Mouse (Mus musculus) E14TG2a.4 (cell line): ENCODE results near the gene Maff.
A peak's percentile ranks its signal among the peaks of the same experiment; 100 is the strongest.

ENCODE experiments used
- H3K27me3 ChIP-seq: 2 replicates; pipeline ENCODE4 v1.6.1; 2014; ENCODE audit warnings: low read length, control low read depth; ENCODE audit not compliant: insufficient read depth
- H3K36me3 ChIP-seq: 2 replicates; pipeline ENCODE4 v1.6.1; 2014; ENCODE audit warnings: low read length, control low read depth; ENCODE audit not compliant: insufficient read depth
- H3K4me1 ChIP-seq: replicated peaks from 2 replicates; pipeline ENCODE4 v1.6.1; 2014; ENCODE audit warnings: low read depth, low read length, control low read depth
- H3K4me3 ChIP-seq: replicated peaks from 2 replicates; pipeline ENCODE4 v1.5.1; 2014; ENCODE audit warnings: mild to moderate bottlenecking, low read length
- H3K9me3 ChIP-seq: 2 replicates; pipeline ENCODE4 v1.6.1; 2014; ENCODE audit warnings: low read length, control low read depth
- CTCF ChIP-seq: conservative IDR thresholded peaks from 2 replicates; pipeline ENCODE4 v1.5.1; 2014; ENCODE audit warnings: low read length
- NANOG ChIP-seq: IDR thresholded peaks from 2 replicates; pipeline ENCODE4 v1.6.1; 2014; ENCODE audit warnings: borderline replicate concordance, low read length, mixed read lengths
- POU5F1 ChIP-seq: IDR thresholded peaks from 2 replicates; pipeline ENCODE4 v1.6.1; 2014; ENCODE audit warnings: low read length, borderline replicate concordance

Gene Maff

DNA sequence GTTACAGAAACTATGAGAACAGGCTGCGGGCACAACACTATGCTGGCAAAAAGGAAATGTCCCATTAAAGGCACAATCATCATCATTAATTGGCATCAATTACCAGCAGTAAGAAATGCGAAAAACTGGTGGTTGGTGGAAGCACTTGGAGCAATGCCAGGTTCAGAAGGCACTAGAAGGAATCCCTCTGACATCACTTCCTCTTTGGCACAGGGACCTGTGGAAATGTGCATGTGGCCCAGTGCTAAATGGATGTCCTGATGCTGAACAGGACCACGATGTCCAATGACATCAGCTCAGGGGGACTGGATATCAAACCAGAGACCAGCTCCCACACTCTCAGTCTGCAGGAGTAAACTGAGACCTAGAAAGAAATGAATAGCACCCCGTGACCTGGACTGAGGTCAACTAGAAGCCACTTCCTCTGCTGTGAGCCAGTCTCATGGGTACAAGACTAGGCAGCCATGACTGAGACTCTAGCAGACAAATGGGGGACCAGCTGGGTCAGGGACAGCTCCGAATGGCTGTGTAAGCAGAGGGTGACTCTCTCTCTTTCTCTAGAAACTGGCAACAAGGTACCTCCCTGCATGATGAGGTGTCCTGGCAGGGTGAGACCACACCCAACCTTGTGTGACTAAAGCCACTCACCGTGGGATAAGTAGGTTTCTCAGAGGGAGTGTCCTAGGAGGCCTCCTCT is 3.6 kb upstream of the Maff start:
- TF ChIP-seq CTCF: no peak
- TF ChIP-seq NANOG: no peak
- TF ChIP-seq POU5F1: no peak
- peaks cover 33% of the 10 kb centered on the region for H3K4me1 ChIP-seq
- H3K9me3 ChIP-seq: peaks cover 4% of the 10 kb centered on the region; the same call in 1 of the 2 replicates
- H3K27me3 ChIP-seq: peaks cover 10% of the 10 kb centered on the region
- H3K36me3 ChIP-seq: no peaks in the 10 kb centered on the region
- H3K4me3 ChIP-seq: no peak overlapping the region

DNA sequence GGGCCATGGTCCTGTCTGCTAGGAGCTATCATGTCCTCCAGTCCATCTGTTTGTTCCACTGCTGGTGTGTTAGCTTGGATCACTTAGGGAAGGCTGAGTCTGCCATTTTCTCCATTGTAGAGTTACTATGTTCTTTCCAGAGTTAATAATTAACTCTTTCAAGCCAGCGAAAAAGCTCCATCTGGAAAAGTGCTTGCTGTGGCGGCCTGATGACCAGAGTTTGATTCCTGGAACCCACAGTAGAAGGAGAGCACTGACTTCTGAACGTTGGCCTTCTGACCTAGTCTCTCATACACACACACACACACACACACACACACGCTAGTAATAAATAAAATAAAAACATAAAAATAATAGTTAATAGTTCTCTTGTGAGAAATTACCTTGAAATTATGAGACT is 1.8 kb upstream of the Maff start:
- H3K4me3 ChIP-seq: no peak overlapping the region
- peaks cover 4% of the 10 kb centered on the region; the same call in 1 of the 2 replicates for H3K9me3 ChIP-seq
- TF ChIP-seq POU5F1: no peak
- TF ChIP-seq CTCF: no peak
- no peak for TF ChIP-seq NANOG
- no peaks in the 10 kb centered on the region for H3K36me3 ChIP-seq
- H3K4me1 ChIP-seq: peaks cover 46% of the 10 kb centered on the region
- H3K27me3 ChIP-seq: peaks cover 25% of the 10 kb centered on the region

DNA sequence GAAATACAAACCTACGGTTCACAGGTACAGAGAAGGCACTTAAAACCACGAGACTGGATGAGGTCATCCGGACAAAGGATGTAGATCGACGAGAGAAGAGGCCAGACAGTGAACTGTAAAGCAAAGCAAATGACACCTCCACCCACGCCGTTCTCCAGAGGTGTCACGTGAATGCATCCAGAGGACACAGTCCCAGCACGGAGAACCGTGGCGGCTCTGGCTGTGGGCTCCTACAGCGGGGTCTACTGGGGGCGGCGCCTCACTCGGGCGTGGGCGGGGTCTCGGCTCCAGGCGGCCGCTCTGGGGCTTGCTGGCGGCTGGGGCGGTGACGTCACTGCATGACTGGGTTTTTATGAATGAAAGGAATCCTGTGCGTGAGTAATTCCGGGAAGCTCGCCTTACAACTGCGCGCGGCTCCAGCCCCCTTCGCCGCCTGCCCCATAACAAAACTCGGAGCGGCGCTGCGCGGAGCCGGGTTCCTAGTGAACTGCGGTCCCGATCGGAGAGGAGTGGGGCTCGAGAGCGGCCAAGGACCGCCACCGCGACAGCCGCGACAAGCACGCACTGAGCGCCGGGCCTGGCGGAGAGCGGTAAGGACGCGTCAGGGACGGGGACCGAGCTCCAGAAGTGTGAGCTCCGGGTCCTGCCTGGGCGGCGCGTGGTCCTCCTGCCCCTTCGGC is 884 bp downstream of the Maff start:
- no peak for TF ChIP-seq CTCF
- TF ChIP-seq NANOG: no peak
- TF ChIP-seq POU5F1: no peak

DNA sequence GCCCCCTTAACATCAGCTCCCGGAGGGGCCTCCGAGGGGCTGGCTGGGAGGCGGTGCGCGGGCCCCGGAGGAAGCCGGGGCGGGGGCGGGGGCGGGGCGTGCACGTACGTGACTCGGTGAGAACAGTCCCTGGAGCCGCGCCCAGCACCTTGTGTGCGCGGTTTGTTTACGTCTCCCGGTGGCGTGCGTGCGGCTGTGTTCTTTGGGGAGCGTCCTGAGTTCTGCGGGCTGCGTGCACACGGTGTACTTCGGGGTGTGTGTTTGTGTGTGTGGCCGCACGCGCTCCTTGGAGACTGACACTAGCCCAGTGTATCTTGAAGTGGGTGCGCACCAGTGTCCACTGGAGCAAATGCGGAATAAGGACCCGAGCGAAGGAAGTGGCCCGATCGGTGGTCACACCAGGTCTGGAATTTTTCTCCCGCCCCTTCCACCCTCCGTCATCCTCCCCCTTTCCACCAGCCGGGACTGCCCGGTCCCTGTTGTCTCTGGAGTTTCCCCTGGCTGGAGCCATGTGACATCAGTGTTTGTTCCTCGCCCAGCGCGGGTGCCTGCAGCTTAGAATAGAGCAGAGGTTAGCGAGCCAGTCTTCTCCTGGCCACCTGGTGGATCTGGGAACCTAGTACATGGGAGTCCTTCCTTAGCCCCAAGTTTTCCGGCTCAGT is 1.6 kb downstream of the Maff start:
- no peaks in the 10 kb centered on the region for H3K9me3 ChIP-seq
- H3K36me3 ChIP-seq: no peaks in the 10 kb centered on the region
- H3K4me3 ChIP-seq: peak overlapping the region; percentile 98
- peaks cover 27% of the 10 kb centered on the region for H3K27me3 ChIP-seq
- H3K4me1 ChIP-seq: peaks cover 64% of the 10 kb centered on the region
- TF ChIP-seq CTCF (no peak), POU5F1 (no peak)

More for the DNA sequence above, 884 bp downstream of the Maff start:
- no peaks in the 10 kb centered on the region for H3K36me3 ChIP-seq
- H3K4me1 ChIP-seq: peaks cover 63% of the 10 kb centered on the region
- H3K27me3 ChIP-seq: peaks cover 27% of the 10 kb centered on the region
- no peaks in the 10 kb centered on the region for H3K9me3 ChIP-seq
- peak overlapping the region; percentile 98 for H3K4me3 ChIP-seq

DNA sequence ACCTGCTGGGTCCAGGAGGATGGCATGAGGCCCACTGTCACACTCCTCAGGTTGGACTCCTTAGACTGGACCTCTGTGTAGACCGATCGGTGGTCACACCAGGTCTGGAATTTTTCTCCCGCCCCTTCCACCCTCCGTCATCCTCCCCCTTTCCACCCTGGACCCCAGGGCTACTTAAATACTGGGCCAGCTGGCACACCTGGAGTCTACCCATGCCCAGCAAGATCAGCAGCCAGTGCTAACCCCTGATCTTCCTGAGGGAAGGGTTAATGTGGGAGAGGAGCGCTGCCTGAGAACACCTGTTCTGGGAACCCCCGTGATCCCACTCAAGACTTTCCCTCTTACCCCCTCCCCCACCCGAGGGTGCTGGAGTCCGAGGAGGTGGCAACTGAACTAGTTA is 2.2 kb downstream of the Maff start:
- H3K27me3 ChIP-seq: peaks cover 27% of the 10 kb centered on the region
- no peaks in the 10 kb centered on the region for H3K9me3 ChIP-seq
- TF ChIP-seq CTCF (no peak), NANOG (no peak), POU5F1 (no peak)
- H3K36me3 ChIP-seq: no peaks in the 10 kb centered on the region
- H3K4me1 ChIP-seq: peaks cover 69% of the 10 kb centered on the region
- peak overlapping the region; percentile 98 for H3K4me3 ChIP-seq

DNA sequence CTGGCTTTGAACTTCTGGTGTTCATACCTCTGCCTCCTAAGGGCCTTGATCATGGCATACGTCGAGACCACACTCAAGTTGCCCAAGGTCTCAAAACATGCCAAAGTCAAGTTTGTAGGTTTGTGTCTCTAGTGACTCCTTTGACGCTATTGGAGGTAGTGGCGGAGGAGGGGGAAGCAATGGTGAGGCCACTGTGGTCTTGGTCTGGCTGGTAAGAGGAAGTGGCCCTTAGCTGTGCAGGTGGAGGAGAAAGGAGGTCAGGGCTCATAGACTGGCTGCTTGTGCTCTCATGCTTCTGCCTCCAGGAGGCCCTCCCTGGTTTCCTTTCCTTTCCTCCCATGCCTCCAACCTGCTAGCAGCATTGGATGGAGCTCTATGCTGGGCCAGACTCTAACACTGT is 4.4 kb downstream of the Maff start:
- Histone ChIP-seq H3K4me1 (peaks cover 80% of the 10 kb centered on the region), H3K27me3 (peaks cover 30% of the 10 kb centered on the region), H3K4me3 (peak overlapping the region; percentile 58), H3K36me3 (peaks cover 14% of the 10 kb centered on the region), H3K9me3 (no peaks in the 10 kb centered on the region)
- TF ChIP-seq CTCF (no peak), POU5F1 (no peak), NANOG (no peak)

DNA sequence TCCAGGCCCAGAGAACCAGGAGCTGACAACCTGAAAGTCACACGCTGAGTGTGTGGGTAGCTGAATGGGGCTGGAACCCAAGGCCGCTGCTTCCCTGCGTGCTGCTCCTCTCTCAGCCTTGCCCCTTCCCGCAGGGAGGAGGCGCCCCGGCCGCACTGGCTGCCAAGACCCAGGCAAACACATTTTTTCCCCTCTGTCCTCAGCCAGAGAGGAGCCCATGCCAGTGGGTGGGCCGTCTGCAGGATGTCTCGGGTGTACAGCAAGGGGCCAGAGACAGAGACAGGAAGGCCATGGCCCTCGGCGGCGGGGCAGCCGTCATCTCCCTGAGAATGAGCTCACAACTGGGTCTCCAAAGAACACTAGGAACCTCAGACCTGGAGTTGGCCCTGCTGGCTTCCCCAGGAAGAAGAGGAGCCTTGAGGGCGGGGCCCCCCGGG is 4.9 kb downstream of the Maff start:
- Histone ChIP-seq H3K4me1 (peaks cover 80% of the 10 kb centered on the region), H3K27me3 (peaks cover 28% of the 10 kb centered on the region), H3K4me3 (peak overlapping the region; percentile 58), H3K36me3 (peaks cover 18% of the 10 kb centered on the region), H3K9me3 (no peaks in the 10 kb centered on the region)
- TF ChIP-seq CTCF: no peak
- no peak for TF ChIP-seq NANOG
- no peak for TF ChIP-seq POU5F1

DNA sequence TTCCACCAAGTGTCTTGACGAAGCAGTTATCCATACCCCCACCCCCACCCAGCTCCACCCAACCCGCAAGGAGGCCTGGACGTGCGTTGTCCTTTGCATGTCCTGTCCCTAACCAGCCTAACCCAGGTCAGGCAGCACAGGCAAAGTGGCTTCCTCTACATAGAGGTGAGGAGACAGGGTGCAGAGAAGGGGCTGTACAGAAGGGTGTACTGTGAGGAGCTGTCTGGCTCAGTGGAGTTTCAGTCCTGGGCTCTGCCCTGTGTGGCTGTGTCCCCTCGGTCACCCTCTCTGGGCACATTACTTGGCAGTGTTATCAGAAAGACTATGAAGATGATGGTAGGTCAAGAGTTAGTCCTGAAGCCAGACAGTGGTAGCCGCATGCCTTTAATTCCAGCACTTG is 6.1 kb downstream of the Maff start:
- peaks cover 80% of the 10 kb centered on the region for H3K4me1 ChIP-seq
- H3K9me3 ChIP-seq: no peaks in the 10 kb centered on the region
- H3K4me3 ChIP-seq: no peak overlapping the region
- H3K27me3 ChIP-seq: peaks cover 35% of the 10 kb centered on the region
- peaks cover 21% of the 10 kb centered on the region for H3K36me3 ChIP-seq
- TF ChIP-seq NANOG: no peak
- no peak for TF ChIP-seq CTCF
- no peak for TF ChIP-seq POU5F1
